Mouse (Mus musculus) G1E-ER4 (cell line): ENCODE measurements around the gene Chmp4b. TPM values are rescaled to one million over a fixed set of nuclear protein-coding genes. Genes with fewer than 3 reads are reported as not detected.

Source experiments
- GATA1 ChIP-seq: IDR thresholded peaks from one replicate; pipeline ENCODE4 v1.8.0; 2012; ENCODE audit warnings: low read length, inconsistent platforms
- polyA plus RNA-seq: library from polyadenylated mRNA; stranded (reverse); fragments of >175 nt; gene quantifications from 2 replicates; pipeline ENCODE4 v1.2.3, GENCODE M21; 2012

Chmp4b gene
- polyA plus RNA-seq, 1 experiment, result 144 TPM

- TF ChIP-seq GATA1, result no peak
These were observed 6.2 kb downstream of the Chmp4b start for GRCm38 (mm10) chr2:154657486-154658237.

DNA sequence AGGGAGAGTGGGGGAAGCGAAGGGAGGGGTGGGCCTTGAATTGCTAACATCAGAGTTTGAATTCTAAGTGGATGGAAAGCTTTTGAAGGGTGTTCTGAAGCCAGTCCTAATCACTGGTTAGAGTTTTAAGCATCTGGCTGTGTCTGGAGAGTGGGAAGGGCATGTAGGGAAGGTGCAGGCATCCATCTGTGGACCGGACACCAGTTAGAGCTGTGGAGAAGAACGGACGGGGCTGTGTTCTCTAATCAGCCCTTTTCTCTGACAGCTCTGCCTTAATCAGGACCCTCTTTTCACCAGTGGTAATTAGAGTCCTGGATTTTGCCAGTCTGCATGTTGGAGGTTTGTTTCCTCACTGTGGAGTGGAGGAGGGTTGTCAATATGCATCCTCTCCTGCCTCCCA, 7.6 kb downstream of the Chmp4b start:
- TF ChIP-seq GATA1, result no peak

DNA sequence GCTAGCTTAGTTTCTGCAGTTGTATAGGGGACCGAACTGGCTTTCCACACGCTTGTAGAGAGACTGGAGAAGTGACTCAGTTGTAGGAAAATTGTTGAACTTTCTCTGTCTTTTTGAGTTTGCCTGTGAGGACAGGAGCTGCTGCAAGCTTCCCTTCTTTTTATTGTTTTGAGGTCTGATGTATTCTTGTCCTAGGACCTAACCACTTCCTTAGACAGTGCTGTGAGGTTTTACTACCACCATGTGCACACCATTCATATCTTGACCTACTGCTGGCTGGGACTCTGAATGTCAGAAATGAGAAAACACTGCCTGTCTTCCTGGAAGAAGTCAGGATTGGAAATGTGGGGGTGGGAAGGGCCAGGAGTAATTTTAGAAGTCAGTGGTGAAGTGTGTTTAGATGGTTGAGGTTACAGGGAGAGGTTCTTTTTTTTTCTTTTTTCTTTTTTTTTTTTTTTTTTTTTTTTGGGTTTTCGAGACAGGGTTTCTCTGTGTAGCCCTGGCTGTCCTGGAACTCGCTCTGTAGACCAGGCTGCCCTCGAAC, 8.1 kb downstream of the Chmp4b start:
- TF ChIP-seq GATA1, result no peak

- TF ChIP-seq GATA1, result no peak
These were observed 17.2 kb downstream of the Chmp4b start for GRCm38 (mm10) chr2:154668680-154669079.

DNA sequence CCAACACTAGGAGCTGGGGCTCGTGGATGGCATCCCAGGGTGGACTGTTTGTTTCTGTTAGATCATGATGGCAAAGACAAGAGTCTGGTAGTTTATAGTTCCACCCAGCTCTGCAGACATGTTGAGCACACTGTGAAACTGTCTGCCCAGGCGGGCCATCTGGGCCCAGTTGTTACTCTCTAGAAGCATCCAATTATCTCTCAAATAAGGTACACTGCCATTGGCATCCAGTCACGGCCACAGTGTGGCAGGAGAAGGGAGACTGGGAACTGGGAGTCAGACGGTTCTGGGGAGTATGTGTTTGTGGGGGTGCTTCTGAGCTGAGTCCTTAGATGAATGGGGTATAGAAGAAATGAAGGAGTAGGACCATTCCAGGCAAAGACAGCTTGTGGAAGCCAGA, 18.6 kb downstream of the Chmp4b start:
- TF ChIP-seq GATA1, result no peak

- no peak for TF ChIP-seq GATA1
These were observed 19.2 kb downstream of the Chmp4b start for GRCm38 (mm10) chr2:154670741-154671140.

- no peak for TF ChIP-seq GATA1
These were observed 22.5 kb downstream of the Chmp4b start for GRCm38 (mm10) chr2:154674008-154674407.

DNA sequence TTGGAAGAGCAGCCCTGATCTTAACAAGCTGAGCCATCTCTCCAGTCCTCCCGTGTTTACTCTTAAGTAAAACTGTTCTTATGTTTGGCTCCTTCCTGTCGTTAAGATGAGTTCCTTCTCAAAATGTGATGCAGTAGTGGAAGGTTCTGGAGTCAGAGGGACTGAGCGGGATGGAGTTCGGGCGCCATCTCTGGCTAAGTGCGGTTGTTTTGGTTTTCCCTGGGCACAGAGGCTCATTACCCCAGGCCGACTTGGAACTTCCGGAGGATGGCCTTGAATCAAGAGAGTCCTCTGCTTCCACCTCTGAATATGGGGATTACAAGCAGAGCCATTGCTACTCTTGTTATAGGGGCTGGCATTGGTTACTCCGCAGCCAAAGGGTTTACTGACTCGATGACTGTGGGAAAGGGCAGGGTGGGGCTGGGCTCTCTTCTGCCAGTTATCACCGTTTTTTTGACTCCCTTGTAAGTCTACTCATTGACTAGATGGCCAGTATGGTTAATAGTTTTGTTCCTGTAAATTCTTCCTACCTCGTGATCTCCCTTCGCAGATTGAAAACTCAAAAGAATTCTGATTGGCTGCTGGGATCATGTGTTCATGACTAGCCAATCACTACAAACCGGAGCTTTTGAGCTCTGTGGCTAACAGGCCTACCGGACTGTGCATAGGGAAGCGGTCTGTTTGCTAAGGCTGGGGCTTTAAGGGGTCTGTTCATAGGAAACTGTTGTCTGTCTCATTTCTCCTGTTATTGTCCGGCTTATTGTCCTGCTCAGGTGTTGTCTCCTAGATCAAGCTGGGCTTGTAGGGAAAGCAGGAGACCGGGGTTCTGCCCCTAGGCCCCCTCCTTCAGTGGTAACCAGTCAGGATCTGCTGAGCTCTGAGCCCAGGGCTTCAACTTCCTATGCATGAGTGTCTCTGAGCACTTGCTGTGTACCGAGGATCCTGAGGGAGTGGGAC, 25.4 kb downstream of the Chmp4b start:
- no peak for TF ChIP-seq GATA1

GRCm38 (mm10) chr2:154677651-154678139, 26.2 kb downstream of the Chmp4b start:
- no peak for TF ChIP-seq GATA1

- TF ChIP-seq GATA1, result no peak
These were observed 27.5 kb downstream of the Chmp4b start for GRCm38 (mm10) chr2:154678995-154679394.

DNA sequence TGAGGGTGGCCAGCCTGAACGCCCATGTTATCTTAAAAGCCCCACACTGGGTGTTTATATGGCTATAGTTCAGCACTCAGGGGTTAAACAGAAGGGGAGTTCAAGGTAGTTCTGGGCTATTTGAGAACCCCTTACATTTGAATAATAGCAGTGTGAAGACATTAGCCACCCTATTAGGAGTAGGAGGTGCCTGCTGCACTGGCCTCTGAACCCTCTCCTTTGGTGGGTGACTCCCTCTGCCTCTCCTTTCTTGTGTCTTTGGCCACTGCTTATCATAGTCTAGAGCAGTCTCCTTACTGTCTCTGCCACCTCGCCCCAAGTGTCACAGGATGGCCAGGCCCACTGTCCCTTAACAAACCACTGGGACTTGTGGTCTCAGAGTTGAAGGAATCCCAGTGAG, 28.8 kb downstream of the Chmp4b start:
- no peak for TF ChIP-seq GATA1

DNA sequence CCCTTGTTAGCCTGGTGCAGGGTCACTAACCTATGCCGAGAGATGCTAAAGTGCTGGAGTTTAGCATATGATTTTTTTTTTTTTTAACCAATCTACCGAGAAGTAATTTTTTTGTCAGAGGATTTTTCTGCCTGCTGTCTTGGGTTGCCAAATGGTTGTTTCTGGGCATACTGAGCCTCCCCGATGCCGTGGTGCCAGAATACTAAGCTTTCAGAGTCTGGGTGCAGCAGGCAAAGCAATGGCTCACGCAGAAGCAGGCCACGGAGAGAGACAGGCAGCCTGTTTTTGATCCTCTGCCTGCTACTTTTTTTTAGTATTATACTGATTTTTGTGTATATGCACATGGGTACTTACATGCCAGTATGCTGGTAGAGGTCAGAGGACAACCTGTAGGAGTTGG, 29.4 kb downstream of the Chmp4b start:
- no peak for TF ChIP-seq GATA1

GRCm38 (mm10) chr2:154682712-154683111, 31.2 kb downstream of the Chmp4b start:
- TF ChIP-seq GATA1, result no peak

- no peak for TF ChIP-seq GATA1
These were observed 33.5 kb downstream of the Chmp4b start for GRCm38 (mm10) chr2:154684901-154685470.

- no peak for TF ChIP-seq GATA1
These were observed 34.3 kb downstream of the Chmp4b start for GRCm38 (mm10) chr2:154685772-154686171.

- no peak for TF ChIP-seq GATA1
These were observed 35.3 kb downstream of the Chmp4b start for GRCm38 (mm10) chr2:154686819-154687218.
